Mouse (Mus musculus): ENCODE results near the gene Rcbtb2. TPM values are rescaled to one million over a fixed set of nuclear protein-coding genes. Genes with fewer than 3 reads are reported as not detected.
A peak's percentile ranks its signal among the peaks of the same experiment; 100 is the strongest.

The Rcbtb2 gene
- total and polyA plus RNA-seq, 3 experiments, result 28.6 to 34.3 (median 30.7) TPM

- DNase-seq, result peak; percentile 33
These were observed 86.4 kb downstream of the Rcbtb2 start for GRCm38 (mm10) chr14:73209262-73209661.

GRCm38 (mm10) chr14:73210196-73210595, 87.4 kb downstream of the Rcbtb2 start:
- no peak for DNase-seq

DNA sequence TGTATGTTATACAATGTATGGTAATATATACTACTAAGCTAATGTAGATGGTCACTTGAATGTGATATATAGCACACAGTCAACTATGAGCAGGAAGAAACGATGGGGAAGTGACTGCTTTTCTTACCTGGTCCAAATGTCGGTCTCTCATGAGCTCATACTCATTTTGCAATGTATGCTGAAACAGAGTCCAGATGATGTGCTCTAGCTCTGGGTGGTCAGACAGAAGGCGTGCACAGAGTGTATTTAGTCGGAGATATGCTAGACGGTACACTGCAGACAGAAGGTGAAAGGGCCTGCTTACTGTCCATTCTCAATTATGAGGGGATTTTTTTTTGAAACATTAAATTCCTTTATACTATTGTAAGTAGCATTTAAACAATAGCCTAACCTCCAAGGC, 88.6 kb downstream of the Rcbtb2 start:
- no peak for DNase-seq

DNA sequence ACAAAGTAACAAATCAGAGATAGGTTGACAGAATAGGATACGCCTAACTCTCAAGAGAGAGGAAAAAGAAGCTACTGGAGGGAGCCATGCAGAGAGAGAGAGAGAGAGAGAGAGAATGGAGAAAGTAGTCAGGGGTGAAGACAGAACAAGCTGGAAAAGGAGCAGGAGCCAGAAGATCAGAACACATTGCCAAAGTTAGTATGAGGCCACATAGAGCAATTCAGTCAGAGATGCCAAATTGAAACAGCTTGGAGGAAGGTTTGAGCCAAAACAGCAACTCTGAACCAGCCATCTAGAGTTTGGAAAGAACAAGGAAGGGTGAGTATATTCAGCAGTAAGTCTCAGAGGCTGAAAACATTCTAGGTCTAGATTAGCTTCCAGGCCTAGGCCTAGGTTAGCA, 94.2 kb downstream of the Rcbtb2 start:
- DNase-seq, result peak; percentile 6

DNA sequence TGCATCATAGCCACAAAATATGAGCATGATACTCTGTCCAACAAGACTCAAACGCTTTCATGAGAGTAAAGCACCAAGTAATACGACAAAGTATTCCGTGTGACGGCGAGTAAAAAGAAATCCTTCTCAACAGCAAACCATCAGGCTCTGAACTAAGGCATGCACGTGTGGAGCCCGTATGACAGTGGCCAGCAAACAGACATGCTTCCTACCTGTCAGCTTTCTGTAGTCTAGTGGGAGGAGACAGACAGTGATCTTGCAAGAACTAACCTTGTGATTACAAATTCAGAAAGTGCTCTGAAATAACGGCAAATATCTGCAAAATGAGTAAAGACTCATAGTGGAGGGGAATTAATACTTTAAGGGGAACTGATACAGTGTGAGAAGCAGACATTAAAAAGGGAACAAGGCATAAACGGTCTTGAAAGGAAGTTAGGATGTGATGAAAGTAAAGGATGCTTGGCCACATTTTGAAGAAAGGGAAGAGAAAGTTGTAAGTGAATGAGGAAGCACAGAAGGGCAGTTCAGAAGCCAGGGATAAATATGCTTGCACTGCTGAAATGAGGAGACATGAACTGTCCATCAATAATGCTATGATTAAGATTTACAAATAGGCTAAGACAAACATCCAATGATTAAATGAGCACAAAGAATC, 99.6 kb downstream of the Rcbtb2 start:
- no peak for DNase-seq

- no peak for DNase-seq
These were observed 103.5 kb downstream of the Rcbtb2 start for GRCm38 (mm10) chr14:73226346-73226745.

DNA sequence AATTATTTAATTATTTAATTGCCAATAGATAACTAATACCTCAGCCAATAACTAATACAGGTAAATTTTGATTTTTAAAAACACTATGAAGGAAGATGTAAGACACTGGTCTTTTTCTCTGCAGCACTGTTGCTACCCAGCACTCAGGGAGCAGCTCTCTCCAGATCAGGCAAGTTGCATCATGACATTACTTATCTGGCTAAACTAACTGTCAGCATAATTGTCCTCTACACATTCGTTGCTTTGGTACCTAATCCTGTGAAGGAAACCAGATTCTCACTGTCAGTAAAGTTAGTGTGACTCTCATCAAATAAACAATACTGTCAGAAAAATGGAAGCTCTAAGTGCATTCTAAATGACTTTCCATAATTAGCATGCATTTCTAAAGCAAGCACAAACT, 104.0 kb downstream of the Rcbtb2 start:
- no peak for DNase-seq

GRCm38 (mm10) chr14:73231286-73231982, 108.6 kb downstream of the Rcbtb2 start:
- DNase-seq, result no peak

- no peak for DNase-seq
These were observed 111.7 kb downstream of the Rcbtb2 start for GRCm38 (mm10) chr14:73234468-73235031.

GRCm38 (mm10) chr14:73237848-73238321, 115.0 kb downstream of the Rcbtb2 start, which contains the start of gene Lpar6:
Gene Lpar6, plus strand, starts transcription at chr14:73237895.
- DNase-seq, result peak; percentile 83

- DNase-seq, result peak; percentile 70
These were observed 115.8 kb downstream of the Rcbtb2 start for GRCm38 (mm10) chr14:73238498-73239250.

DNA sequence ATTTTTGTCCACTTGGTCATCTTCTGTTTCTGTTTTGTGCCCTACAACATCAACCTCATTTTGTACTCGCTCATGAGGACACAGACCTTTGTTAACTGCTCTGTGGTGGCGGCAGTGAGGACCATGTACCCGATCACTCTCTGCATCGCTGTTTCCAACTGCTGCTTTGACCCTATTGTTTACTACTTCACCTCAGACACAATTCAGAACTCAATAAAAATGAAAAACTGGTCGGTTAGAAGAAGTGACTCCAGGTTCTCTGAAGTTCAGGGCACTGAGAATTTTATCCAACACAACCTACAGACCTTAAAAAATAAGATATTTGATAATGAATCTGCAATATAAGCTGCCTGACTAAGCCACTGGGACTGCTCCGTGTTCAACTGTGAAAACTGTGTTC, 116.5 kb downstream of the Rcbtb2 start:
- peak; percentile 48 for DNase-seq

GRCm38 (mm10) chr14:73239857-73240256, 117.0 kb downstream of the Rcbtb2 start:
- no peak for DNase-seq

GRCm38 (mm10) chr14:73244061-73244597, 121.3 kb downstream of the Rcbtb2 start:
- DNase-seq, result no peak

DNA sequence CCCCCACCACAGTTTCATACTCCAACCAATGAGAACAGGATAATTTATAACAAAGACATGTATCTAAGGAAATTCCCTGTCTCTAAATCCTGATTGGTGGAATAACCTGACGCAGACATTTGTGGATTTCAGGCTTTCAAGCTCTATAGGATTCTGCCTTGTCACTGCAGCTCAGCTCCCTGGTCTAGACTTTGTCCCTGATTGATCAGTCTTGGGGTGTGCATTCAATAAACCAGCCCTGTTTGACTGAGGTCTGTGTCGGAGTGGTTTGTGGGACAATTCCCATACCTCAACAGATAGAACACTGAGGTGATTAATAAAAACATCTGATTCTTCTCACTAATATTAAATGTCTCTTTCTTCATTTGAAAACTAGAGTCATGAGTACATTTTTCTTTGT, 127.2 kb downstream of the Rcbtb2 start:
- DNase-seq, result no peak

- DNase-seq, result no peak
These were observed 129.4 kb downstream of the Rcbtb2 start for GRCm38 (mm10) chr14:73252276-73252675.

- DNase-seq, result peak; percentile 12
These were observed 130.8 kb downstream of the Rcbtb2 start for GRCm38 (mm10) chr14:73253453-73254251.

- no peak for DNase-seq
These were observed 131.6 kb downstream of the Rcbtb2 start for GRCm38 (mm10) chr14:73254412-73254811.

DNA sequence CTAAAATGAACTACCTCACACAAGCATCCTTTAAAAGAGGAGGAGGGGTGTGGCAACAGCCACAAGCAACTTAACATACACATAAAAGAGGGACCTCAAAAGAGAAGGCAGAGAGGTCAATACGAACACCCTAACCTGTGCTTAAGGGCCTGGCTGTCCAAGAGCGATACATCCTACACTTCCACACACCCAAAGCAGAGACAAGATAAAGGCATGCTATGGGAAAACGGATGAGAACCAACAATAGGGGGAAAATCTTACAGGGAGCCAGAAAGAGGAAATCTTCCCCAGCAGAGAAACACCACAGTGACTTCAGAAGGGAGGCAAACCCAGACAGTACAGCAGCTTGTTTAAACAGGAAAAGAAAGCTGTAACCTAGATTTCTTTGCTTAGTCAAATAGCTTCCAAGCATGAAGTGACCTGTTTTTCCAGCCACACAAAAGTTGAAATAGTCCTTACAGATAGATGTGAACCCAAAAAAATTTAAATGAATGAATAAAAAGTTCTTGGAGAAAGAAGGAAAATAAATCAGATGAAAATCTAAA, 132.7 kb downstream of the Rcbtb2 start:
- DNase-seq, result no peak

GRCm38 (mm10) chr14:73257348-73257747, 134.5 kb downstream of the Rcbtb2 start:
- no peak for DNase-seq
